Mouse (Mus musculus) forebrain, embryonic 10.5 days (tissue): ENCODE results near the gene Cracr2a. TPM values are rescaled to one million over a fixed set of nuclear protein-coding genes. Genes with fewer than 3 reads are reported as not detected.

Source experiments
- DNase-seq: peaks from one replicate; pipeline ENCODE4 v3.0.0-alpha.2; 2017; ENCODE audit warnings: low spot score; ENCODE audit errors: extremely low spot score
- H3K27ac ChIP-seq: fragments of 300-500 bp; sonication (generic); 2 replicates; pipeline ENCODE4 v1.5.1; 2016; ENCODE audit warnings: mild to moderate bottlenecking
- H3K27me3 ChIP-seq: fragments of 300-500 bp; sonication (generic); 2 replicates; pipeline ENCODE4 v1.6.1; 2016; ENCODE audit warnings: mild to moderate bottlenecking; ENCODE audit not compliant: poor library complexity, severe bottlenecking
- H3K36me3 ChIP-seq: fragments of 300-500 bp; sonication (generic); replicated peaks from 2 replicates; pipeline ENCODE4 v1.6.1; 2016; ENCODE audit warnings: mild to moderate bottlenecking, moderate library complexity
- H3K4me1 ChIP-seq: fragments of 300-500 bp; sonication (generic); 2 replicates; pipeline ENCODE4 v1.6.1; 2016
- H3K4me3 ChIP-seq: fragments of 300-500 bp; sonication (generic); 2 replicates; pipeline ENCODE4 v1.5.1; 2016; ENCODE audit warnings: mild to moderate bottlenecking, moderate library complexity
- H3K9me3 ChIP-seq: fragments of 300-500 bp; sonication (generic); 2 replicates; pipeline ENCODE4 v1.6.1; 2016; ENCODE audit warnings: mild to moderate bottlenecking, moderate library complexity
- WGBS: fragments of 180-500 bp; shearing (Covaris S2); methylation state at CpG from one replicate; pipeline ENCODE4 v1.1.7; 2016; 5-methylcytosine and 5-hydroxymethylcytosine counted together
- polyA plus RNA-seq: library from polyadenylated mRNA; unstranded; fragments of >200 nt; fragmentation: Nextera tagmentation; extraction: Ambion mirVana; gene quantifications from 2 replicates; pipeline ENCODE4 v1.2.1, GENCODE M21; 2016

Cracr2a gene
- polyA plus RNA-seq, 1 experiment from 2014 or later, result 0.73 TPM

DNA sequence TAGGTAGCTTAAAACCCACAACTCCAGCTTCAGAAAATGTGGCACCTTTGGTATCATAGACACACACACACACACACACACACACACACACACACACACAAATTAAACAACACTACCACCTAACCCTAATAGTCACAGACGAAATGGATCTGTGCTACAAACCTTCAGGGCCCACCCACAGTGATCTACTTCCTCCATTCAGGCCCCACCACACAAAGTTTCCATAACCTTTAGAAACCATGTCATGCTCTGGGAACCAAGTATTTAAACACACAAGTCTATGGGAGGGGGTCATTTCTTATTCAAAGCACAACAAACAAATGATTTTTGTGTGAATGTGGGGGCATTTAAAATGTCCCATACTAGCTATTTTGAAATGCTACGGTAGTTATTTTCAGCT, 14.1 kb downstream of the Cracr2a start:
- H3K4me3 ChIP-seq, result no peak overlapping the region
- WGBS, result 91% methylated on average over 2 of the region's 2 CpGs

DNA sequence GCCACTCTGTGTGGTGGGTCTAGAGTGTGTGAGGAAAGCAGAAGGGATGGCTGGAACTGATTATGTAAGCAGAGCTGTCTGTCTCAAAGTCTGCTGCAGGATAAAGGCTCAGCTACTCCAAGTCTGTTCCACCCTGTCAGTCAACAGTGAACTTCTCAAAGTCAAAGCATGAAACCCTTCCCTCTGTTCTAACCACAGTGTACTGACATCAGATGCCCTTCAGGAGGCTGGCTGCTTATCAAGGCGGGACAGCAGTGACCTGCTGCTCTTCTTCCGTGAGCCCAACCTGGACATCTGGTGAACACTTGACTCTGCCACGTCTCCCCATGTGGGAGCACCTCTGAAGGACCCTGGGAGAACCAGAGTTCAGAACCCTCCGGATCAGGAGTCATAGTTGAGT, 16.6 kb downstream of the Cracr2a start:
- H3K36me3 ChIP-seq, result no peaks in the 10 kb centered on the region
- no peak overlapping the region for H3K4me3 ChIP-seq
- 0 out of 2 replicates have a peak, but pooled peaks cover 5% of the 10 kb centered on the region for H3K27me3 ChIP-seq
- H3K27ac ChIP-seq, result no peak overlapping the region
- no peak for DNase-seq
- H3K9me3 ChIP-seq, result no peaks in the 10 kb centered on the region
- peaks cover 11% of the 10 kb centered on the region for H3K4me1 ChIP-seq
- WGBS, result 73% methylated on average over 4 of the region's 4 CpGs

More for the DNA sequence above, 14.1 kb downstream of the Cracr2a start:
- Histone ChIP-seq H3K27me3 (no peaks in the 10 kb centered on the region), H3K27ac (no peak overlapping the region), H3K36me3 (no peaks in the 10 kb centered on the region), H3K4me1 (peaks cover 8% of the 10 kb centered on the region), H3K9me3 (no peaks in the 10 kb centered on the region)
- DNase-seq, result no peak

DNA sequence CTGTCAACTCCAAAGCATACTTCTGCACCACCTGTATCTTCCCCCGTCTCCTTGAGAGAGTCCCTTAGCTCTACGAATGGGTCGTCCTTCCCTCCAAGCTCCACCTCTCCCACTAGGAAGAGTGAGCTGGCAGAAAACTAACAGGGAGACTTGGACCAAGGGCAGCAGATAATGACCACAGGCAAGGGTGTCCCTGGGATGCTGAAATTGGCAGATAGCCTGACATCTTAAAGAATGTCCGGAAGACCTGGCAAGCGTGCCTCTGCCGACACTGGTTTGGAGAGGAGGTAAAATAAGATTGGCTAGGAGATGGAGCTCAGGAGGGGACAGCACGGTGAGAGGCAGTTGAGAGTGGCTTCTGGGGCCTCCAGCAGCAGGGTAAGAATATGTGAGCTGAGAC, 17.2 kb downstream of the Cracr2a start:
- no peaks in the 10 kb centered on the region for H3K9me3 ChIP-seq
- no peaks in the 10 kb centered on the region for H3K36me3 ChIP-seq
- no peak overlapping the region for H3K27ac ChIP-seq
- DNase-seq, result no peak
- H3K4me3 ChIP-seq, result no peak overlapping the region
- H3K4me1 ChIP-seq, result peaks cover 13% of the 10 kb centered on the region
- 78% methylated on average over 7 of the region's 7 CpGs for WGBS
- 0 out of 2 replicates have a peak, but pooled peaks cover 5% of the 10 kb centered on the region for H3K27me3 ChIP-seq

DNA sequence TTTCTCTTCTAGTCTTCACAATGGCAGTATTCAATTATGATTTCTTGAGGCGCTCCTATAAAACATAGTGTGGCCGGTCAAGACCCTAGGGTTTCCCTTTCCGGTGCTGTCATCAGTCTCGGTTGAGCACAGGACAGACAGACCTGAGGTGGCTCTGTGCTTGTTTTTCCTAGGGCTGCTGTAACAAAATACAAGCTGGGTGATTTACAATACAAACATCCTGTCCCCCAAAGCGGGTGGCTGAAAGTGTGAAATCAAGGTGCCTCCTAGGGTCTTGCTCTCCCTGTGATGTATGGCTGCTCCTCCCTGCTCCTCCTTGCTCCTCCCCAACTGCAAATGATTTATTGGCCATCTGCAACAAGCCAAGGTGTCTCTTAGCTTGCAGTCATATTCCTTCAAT, 17.7 kb downstream of the Cracr2a start:
- Histone ChIP-seq H3K4me3 (no peak overlapping the region), H3K36me3 (no peaks in the 10 kb centered on the region), H3K4me1 (peaks cover 13% of the 10 kb centered on the region), H3K27me3 (0 out of 2 replicates have a peak, but pooled peaks cover 5% of the 10 kb centered on the region), H3K9me3 (no peaks in the 10 kb centered on the region), H3K27ac (no peak overlapping the region)
- 83% methylated on average over 5 of the region's 5 CpGs for WGBS
- DNase-seq, result no peak

DNA sequence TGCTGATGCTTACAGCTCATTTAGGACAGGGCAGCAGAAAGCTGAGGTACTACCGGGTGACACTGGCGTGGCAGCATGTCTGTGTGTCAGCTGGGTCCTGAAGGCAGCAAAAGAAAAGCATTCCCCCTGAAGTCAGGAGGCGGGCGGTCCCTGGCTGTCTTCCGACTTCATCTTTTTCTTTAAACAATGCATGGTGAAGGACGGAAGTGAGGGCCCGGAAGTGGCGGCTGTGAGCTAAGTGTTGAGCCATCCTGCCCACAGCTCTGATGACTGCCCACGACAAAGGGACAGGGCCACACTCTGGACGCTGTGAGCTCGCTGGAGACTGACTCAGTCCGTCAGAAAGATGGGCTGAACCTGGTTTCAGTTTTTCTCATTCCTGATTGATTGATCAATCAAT, 20.8 kb downstream of the Cracr2a start:
- H3K27ac ChIP-seq, result no peak overlapping the region
- H3K4me1 ChIP-seq, result peaks cover 13% of the 10 kb centered on the region
- H3K4me3 ChIP-seq, result peak overlapping the region; percentile 34; the same call in 1 of the 2 replicates
- H3K9me3 ChIP-seq, result no peaks in the 10 kb centered on the region
- WGBS, result 63% methylated on average over 12 of the region's 12 CpGs
- no peak for DNase-seq
- H3K27me3 ChIP-seq, result 0 out of 2 replicates have a peak, but pooled peaks cover 5% of the 10 kb centered on the region
- no peaks in the 10 kb centered on the region for H3K36me3 ChIP-seq

DNA sequence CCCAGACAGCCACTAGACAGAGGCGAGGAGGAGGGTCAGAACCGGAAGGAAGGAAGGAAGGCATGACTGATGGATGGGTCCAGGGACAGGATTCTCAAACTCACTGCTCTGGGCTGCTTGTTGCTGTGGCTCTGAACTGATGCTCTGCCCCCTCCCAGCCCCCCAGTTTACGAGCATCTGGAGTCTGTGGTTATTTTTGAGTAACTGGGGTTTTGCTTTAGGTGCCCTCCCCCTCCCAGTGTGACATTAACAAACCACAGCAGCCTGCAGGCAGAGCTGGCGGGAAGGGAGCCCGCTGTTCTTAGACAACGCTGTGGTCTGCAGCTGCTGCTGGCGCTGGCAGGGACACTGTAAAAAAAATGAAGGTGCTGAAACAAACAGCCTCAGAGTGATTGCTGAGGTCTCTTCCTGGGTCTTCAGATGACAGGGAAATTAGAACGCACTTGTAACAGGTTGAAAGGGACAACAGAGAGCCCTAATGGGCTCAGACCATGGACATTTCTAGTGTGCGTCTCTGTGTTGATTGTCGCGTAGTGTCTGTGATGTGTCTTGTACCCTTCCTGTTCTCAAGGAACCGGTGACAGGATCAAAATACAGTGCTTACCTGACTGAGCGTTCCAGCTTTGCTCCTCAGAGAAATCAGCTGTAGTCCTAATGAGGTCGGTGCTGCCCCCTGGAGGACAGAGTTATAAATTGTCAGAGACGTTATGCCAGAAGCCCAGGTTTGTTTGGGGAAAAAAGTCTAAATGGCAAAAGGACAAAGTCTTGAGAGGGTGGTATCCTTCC, 21.4 kb downstream of the Cracr2a start:
- H3K4me3 ChIP-seq, result peak overlapping the region; percentile 34
- DNase-seq, result peak; percentile 70
- WGBS, result 13% methylated on average over 15 of the region's 15 CpGs

DNA sequence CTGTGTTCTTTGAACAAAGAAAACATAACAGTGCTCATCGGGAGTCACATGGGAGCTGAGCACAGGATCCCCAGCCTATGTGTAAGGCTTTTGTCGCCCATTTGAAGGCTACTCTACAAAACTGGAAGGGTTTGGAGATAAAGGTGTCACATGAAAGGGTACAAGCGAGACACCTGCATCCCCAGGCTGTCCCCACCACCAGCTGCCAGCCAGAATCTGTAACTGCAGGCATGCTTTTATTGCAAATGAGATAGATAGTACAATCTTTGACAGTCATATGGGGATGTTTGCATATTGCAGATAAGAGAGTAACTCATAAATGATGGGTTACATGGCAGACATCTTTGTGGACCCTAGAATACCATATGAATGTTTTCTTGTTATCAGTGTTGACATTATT, 30.3 kb downstream of the Cracr2a start:
- Histone ChIP-seq H3K9me3 (no peaks in the 10 kb centered on the region), H3K4me3 (no peak overlapping the region), H3K4me1 (peaks cover 22% of the 10 kb centered on the region), H3K36me3 (no peaks in the 10 kb centered on the region), H3K27me3 (peaks cover 15% of the 10 kb centered on the region), H3K27ac (no peak overlapping the region)
- 78% methylated on average over 3 of the region's 3 CpGs for WGBS
- DNase-seq, result no peak

More for the DNA sequence above, 21.4 kb downstream of the Cracr2a start:
- H3K27ac ChIP-seq, result 0 out of 2 replicates have a peak overlapping the region, but pooled peaks have one; percentile 51
- H3K9me3 ChIP-seq, result no peaks in the 10 kb centered on the region
- no peaks in the 10 kb centered on the region for H3K36me3 ChIP-seq
- peaks cover 13% of the 10 kb centered on the region for H3K4me1 ChIP-seq
- 0 out of 2 replicates have a peak, but pooled peaks cover 5% of the 10 kb centered on the region for H3K27me3 ChIP-seq

DNA sequence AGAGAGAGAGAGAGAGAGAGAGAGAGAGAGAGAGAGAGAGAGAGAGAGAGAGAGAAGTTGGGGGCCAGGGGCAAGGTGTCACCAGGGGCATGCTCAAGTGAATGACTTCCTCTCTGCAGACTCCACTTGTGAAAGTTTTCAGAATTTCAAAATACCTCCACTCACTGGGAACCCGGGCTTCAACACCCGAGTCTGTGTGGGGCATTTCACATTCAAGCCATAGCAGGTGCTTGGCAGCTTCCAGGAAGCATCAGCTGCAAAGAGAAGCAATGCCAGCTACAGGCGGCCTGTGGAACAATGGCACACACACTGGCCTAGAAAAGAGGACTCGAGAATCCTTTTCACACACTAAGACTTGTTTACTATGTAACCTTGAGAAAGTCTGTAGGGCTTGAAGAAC, 32.3 kb downstream of the Cracr2a start:
- Histone ChIP-seq H3K27me3 (peaks cover 15% of the 10 kb centered on the region), H3K4me1 (peaks cover 32% of the 10 kb centered on the region), H3K9me3 (no peaks in the 10 kb centered on the region), H3K36me3 (no peaks in the 10 kb centered on the region), H3K4me3 (no peak overlapping the region), H3K27ac (no peak overlapping the region)
- DNase-seq, result no peak
- 56% methylated on average over 4 of the region's 4 CpGs for WGBS

DNA sequence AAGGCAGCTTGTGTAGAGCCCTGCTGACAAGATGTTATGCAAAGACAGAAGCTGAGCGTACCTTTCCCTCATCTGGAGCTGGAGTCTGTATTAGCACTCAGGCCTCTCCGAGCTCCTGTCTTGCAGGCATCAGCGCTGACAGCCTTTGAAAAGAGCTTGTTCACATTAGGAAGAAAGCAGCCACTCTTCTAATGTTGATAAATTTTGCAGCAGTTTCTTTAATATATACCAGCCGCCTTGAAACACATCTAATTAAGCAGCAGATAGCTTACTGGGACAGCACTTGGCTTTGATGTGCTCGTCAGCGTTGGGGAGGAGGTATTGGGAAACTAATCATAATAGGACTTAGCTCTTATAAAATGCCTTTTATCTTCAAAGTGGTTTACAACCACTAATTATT, 38.1 kb downstream of the Cracr2a start:
- Histone ChIP-seq H3K27me3 (no peaks in the 10 kb centered on the region), H3K4me1 (peaks cover 29% of the 10 kb centered on the region), H3K27ac (no peak overlapping the region), H3K9me3 (peaks cover 7% of the 10 kb centered on the region), H3K36me3 (no peaks in the 10 kb centered on the region), H3K4me3 (no peak overlapping the region)
- DNase-seq, result no peak
- 64% methylated on average over 6 of the region's 6 CpGs for WGBS

DNA sequence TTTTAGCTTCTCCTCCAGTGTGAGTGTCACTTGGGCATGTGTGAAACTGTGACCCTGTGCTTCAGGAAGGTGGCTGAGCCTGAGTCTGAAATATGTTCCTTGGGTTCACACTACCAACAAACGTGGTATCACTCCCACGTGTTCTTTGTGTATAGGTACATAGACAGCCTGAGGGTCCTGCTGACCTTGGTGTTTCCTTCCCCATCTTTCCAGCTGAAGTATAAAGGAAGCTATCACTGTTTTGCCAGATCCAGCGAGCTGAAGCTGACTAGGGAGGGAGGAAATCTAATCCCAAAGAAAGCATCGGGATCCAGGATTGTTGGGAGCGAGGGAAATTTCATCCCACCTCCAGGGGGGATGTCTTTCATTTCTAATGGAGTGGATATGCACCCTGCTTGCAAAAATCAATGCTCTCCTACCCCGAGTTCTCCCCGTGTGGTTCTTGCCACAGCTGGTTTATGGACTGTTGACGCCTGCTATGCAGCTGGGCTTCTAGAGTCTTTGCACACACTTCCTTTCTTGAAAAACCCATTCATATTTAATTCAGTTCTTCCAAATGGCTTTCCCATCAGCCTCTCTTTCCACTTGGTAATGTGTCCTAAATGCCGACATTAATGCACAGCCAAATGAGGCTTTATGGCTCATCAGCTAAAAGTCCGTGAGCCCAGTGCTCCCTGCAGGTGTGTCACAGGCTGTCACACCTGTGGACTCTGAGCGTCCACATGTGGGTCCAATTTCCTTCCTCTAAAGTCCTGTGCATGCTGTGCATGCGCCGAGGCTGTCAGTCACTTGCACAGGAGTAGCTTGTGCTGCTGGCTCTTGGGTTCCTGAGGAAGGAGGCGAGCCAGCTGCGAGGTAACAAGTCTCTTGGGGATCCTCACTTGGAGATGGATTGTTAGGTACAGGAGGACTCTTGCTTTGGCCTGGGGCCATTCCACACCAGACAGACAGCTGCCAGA, 44.2 kb downstream of the Cracr2a start:
- 77% methylated on average over 15 of the region's 15 CpGs for WGBS
- no peaks in the 10 kb centered on the region for H3K4me1 ChIP-seq
- no peaks in the 10 kb centered on the region for H3K36me3 ChIP-seq
- no peak overlapping the region for H3K4me3 ChIP-seq
- no peak overlapping the region for H3K27ac ChIP-seq
- peaks cover 7% of the 10 kb centered on the region for H3K9me3 ChIP-seq
- no peaks in the 10 kb centered on the region for H3K27me3 ChIP-seq
- DNase-seq, result no peak

DNA sequence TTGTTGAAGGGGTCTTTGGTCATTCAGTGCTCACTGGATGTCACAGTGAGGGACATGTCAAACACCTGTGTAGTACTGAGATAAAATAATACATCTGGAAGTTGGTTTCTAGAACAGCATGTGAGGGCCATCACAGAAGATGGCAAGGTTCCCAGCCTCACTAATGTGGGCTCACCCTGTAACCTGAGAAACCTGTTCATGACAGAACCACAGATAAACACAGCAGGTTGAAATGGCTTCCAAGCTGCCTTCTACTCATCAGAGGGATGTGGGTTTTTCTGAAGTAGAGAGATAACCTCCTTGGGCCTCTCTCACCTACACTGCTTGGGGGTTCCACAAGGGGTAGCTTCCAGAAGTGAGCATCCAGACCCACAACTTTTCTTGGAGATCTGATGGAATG, 48.5 kb downstream of the Cracr2a start:
- H3K9me3 ChIP-seq, result no peaks in the 10 kb centered on the region
- H3K27me3 ChIP-seq, result 0 out of 2 replicates have a peak, but pooled peaks cover 6% of the 10 kb centered on the region
- H3K27ac ChIP-seq, result no peak overlapping the region
- DNase-seq, result no peak
- H3K36me3 ChIP-seq, result no peaks in the 10 kb centered on the region
- H3K4me1 ChIP-seq, result peaks cover 5% of the 10 kb centered on the region
- no peak overlapping the region for H3K4me3 ChIP-seq

DNA sequence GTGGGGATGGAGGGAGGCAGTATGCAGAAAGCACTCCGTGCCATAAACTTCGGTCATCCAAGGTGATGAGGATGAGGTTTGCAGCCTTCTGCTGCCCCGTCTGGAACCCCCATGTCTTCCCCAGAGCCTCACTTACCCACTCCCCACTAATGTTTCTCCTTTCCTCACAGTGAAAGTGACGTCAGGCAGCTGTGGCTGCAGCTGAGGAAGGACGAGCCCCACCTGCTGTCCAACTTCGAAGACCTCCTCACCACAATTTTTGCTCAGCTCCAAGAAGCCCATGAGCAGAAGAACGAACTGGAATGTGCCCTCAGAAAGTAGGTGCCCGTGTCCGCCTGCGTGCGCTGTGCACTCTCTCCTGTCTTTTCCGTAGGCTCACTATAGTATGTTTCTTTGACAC, 50.1 kb downstream of the Cracr2a start:
- 0 out of 2 replicates have a peak, but pooled peaks cover 6% of the 10 kb centered on the region for H3K27me3 ChIP-seq
- no peaks in the 10 kb centered on the region for H3K9me3 ChIP-seq
- no peak overlapping the region for H3K4me3 ChIP-seq
- no peak overlapping the region for H3K27ac ChIP-seq
- no peak for DNase-seq
- 87% methylated on average over 12 of the region's 12 CpGs for WGBS
- peaks cover 6% of the 10 kb centered on the region for H3K4me1 ChIP-seq
- H3K36me3 ChIP-seq, result no peaks in the 10 kb centered on the region
